Mouse (Mus musculus) cerebellum, postnatal 10 days (tissue): ENCODE data around the gene Gnmt.

ENCODE experiments used
- DNase-seq, 2 experiments: peaks; one replicate each; pipeline ENCODE4 v3.0.0; 2021; ENCODE audit warnings: mixed read lengths in 2 of 2

The Gnmt gene

DNA sequence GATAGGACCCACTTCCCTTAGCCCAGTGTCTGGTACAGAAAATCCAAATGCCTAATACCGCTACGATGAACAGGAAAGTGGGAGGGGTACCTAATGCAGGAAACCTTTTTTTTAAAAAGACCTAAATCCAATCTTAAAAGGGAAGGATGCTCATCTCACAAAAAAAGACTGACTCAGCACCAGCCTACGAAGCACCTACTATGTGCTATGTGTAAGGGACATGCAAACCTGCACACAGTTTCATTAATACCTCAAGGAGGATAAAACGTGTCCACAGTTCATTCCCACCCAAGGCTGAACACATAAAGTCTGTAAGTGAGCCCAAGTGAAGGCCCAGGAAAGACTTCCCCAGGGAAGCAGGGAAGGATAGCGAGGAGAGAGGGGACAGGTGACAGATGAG lies 26.5 kb downstream of the Gnmt start:
- no peak for DNase-seq

DNA sequence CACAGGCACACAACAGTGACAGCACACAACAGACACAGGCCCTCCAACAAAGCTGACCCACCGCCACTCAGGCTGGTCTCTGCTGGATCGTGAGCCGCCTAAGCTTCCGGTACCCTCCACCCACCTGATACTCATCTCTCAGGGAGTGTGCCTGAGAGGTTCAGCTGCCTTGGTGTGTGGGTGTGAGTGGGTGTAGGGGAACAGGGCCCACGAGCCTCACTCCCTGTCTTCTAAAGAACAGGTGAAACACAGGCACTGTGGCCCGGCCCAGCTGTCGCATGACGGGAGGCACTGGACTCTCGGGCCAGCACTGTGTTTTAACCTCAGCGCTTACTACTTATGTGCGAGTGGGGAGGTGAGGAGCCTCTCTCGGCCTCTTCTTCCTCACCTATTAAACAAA lies 26.9 kb downstream of the Gnmt start:
- no peak for DNase-seq

DNA sequence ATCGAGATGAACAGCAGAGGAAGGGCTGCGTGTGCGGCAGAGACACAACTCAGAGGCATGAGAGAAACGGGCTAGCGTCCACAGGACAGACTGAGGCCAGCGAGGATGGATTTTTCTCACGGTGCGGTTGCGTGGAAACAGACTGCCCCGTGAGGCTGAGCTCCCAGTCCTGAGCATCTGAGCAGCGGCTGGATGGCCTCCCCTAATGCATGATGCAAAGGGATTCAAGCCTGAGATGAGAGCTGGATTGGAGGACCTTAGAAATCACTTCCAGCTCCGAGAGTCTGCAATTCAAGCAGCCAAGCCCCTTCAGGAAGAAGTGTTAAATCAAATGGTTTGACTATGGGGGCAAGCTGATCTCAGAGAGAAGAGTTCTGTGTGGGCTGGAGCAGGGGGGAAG lies 27.5 kb downstream of the Gnmt start:
- no peak for DNase-seq

DNA sequence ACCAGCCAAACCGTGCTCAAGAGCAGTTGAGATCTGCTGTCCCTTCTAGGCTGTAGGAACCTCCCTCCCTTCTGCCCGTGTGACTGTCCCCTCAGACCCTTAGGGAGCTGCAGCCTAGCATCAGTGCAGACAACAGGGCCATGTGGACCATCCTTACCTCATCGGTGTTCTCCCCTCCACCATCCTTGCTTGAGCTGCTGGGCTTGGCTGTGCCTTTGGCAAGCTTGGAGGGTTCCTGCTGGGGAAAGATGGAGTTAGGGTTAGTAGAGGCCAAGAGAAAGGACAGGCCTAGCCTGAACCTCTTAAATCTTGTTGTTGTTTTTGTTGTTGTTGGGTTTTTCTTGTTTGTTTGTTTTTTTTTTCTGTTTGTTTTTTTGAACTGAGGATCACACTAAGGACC lies 29.1 kb downstream of the Gnmt start:
- peak; percentile 78 to 82 for DNase-seq

DNA sequence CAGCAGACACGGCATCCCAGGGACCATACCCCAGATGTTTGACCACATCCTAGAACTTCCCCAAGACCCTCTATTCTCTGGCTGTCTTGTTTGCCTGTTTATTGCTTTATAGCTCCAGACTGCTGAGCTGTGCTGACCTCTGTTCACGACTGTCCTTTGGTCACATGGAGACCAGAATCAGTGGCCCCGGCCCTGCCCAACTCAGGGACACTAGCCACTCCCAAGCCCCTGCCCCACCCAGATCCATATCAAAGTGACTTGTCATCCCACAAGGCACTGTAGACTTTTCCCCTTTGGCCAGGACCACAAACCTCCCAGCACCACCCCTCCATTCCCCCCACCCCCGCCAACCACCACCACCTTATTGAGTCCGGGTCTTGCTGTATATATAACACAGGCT lies 29.7 kb downstream of the Gnmt start:
- no peak for DNase-seq

DNA sequence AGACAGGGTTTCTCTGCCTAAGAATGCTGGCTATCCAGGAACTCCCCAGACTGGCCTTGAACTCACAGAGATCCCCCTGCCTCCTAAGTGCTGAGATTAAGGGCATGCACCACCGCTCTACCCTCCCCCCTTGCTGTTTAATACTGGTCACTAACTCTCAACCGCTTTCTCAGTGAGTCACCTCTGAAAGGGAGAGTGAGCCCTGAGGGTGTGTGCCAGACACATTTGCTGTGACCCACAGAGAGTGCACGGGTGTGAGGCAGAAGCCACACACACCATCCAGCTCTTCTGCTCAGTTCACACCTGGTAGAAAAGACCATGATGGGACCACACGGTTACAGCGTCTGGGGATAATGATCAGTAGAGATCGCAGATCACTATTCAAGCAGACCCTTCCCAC lies 30.5 kb downstream of the Gnmt start:
- DNase-seq = no peak

DNA sequence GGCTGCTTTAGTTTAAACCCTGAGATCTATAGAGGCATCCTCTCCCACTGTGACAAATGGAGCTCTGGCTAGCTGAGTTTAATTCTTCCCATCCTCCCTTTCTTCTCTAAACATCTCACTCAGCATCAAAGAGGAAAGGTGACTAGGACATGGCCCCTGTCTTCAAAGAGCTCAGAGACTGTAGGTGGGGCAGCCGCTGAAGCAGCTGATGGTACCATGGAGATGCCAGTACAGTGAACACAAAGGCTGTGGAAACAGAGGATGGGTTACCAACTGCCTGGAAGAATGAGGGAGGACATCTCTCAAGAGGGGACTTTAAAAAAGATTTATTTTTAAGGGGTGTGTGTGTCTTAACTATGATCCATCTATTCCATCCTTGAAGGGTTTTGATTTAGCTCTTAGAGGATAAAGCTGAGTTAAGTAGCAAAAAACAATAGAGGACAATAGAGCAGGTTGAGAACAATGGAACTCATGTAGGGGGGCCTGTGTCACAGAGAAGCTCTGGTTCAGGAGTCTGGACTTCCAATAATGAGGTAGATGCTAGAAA lies 34.4 kb downstream of the Gnmt start:
- no peak for DNase-seq

DNA sequence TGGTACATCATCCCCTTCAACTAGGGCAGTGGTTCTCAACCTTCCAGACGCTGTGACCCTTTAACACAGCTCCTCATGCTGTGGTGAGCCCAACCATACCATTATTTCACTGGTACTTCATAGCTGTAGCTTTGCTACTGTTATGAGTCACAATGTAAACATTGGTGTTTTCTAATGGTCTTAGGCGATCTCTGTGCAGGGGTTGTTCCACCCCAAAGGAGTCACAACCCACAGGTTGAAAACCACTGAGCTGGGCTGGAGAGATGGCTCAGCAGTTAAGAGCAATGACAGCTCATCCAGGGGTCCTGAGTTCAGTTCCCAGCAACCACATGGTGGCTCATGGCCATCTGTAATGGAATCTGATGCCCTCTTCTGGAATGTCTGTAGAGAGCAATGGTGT lies 37.6 kb downstream of the Gnmt start:
- DNase-seq = no peak

DNA sequence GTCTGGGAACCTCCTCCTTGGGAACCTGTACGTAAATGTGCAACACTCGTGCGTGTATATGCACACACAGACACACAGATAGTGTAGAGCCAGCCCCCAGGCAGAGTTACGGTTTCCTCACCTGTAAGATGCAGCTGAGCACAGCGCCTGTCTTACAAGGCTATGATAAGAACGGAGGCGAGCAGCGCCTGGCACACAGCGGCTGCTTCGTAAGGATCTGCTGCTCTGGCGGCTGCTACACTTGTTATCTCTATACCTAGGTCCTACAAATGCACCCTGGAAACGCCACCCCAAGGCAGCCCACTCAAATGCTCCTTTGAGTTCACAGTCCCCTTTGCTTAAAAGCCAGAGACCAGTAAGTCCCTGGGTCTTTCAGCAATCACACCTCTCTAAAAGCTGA lies 38.3 kb downstream of the Gnmt start:
- no peak for DNase-seq

DNA sequence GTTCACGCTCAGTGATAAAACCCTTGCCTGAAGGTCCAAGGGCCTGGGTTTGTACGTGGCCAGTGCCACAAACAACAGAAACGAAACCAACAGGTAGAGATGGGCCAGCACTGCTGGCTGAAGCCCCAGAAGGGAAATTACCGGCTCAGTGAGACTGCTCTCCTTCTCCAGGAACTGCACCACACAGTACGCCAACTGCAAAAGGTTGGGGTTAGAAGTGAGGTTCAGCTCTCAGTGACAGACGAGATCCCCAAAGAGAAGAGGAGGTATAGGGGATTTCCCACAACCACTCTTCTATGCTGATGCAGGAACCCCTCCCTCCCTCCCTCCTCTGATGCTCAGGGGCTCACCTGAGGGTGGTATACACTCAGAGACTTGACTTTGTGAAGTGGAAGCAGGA lies 43.1 kb downstream of the Gnmt start:
- no peak for DNase-seq

DNA sequence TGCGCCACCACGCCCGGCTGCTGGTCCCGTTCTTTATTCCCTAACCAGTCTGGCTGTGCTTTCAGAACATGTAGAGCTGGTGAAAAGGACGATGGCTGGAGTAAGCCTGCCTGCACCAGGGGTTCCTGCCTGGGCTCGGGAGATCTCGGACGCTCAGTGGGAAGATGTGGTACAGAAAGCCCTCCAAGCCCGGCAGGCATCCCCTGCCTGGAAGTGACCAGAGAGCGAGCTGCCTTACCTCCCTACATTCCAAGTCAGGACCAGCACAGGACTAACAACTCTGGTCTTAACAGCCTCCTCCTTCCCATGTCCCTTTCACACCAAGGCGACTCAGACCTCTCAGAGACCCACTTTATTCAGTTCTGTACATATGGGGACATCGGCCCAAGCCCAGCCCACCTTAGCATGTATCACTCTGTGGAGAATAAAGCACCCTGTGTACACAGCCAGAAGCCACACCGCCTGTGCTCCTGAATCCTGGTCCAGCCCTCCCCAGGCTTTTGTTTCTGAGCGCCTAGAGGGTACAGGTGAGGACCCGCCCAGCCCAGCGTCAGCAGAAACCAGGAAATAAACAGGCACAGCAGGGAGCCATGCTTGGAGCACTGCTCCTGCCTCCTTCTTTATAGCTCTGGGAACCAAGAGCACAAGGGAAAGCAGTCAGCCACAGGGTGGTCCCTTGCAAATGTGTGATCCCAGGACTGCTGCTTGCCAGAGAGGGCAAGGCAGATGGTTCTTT lies 46.1 kb downstream of the Gnmt start:
- DNase-seq = no peak

DNA sequence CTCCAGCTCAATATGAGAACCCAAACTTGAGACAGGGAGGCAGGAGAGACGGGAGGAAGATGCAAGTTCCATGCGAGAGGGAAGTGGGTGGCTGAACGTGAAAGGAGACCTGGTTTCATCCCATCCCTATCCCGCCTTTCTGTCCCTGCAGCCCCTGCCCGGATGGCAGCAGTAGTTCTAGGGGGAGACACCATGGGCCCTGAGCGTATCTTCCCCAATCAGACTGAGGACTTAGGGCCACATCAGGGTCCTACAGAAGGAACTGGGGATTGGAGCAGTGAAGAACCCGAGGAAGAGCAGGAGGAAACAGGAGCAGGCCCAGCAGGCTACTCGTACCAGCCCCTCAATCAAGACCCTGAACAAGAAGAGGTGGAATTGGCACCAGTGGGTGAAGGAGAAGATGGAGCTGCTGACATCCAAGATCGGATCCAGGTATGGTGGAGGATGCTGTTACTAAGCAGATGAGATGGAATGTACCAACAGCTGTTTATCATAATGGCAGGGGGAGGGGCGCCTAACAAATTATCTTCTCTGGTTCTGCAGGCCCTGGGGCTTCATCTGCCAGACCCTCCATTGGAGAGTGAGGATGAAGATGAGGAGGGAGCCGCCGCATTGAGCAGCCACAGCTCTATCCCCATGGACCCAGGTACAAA lies 47.4 kb downstream of the Gnmt start:
- peak in 1 of 2 experiments; percentile 47 for DNase-seq

DNA sequence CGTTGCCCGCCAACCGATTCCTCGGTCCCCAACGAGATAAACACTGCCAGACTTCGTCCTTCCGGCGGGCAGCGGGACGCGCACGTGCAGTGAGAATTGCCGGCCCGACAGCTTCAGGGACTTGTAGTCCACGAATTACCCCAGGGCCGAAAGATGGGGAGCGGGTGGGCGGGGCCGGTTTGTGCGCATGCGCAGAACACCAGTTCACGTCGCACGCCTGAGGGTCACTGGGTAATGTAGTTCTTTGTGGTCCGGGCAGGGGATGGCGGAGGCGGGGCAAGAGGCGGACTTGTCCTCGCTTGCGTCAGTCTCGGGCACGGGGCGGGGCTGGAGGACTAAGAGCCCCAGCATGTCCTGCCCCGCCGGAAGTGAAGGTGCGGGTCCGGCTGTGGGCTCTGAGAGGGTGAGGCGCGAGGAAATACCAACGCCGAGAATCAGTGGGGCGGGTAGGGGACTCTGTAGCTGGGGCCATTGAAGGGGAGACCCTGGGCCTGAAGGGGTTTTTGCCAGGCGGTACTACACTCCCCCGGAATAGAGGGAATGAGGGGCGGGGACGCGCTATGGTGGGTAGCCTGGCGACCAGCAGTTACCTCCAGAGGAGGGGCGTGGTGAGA lies 48.1 kb downstream of the Gnmt start, which contains the start of gene Klhdc3:
Gene Klhdc3, minus strand, starts transcription at position 155 of the 614 bp plus-strand sequence.
- peak; percentile 99 to 100 for DNase-seq

DNA sequence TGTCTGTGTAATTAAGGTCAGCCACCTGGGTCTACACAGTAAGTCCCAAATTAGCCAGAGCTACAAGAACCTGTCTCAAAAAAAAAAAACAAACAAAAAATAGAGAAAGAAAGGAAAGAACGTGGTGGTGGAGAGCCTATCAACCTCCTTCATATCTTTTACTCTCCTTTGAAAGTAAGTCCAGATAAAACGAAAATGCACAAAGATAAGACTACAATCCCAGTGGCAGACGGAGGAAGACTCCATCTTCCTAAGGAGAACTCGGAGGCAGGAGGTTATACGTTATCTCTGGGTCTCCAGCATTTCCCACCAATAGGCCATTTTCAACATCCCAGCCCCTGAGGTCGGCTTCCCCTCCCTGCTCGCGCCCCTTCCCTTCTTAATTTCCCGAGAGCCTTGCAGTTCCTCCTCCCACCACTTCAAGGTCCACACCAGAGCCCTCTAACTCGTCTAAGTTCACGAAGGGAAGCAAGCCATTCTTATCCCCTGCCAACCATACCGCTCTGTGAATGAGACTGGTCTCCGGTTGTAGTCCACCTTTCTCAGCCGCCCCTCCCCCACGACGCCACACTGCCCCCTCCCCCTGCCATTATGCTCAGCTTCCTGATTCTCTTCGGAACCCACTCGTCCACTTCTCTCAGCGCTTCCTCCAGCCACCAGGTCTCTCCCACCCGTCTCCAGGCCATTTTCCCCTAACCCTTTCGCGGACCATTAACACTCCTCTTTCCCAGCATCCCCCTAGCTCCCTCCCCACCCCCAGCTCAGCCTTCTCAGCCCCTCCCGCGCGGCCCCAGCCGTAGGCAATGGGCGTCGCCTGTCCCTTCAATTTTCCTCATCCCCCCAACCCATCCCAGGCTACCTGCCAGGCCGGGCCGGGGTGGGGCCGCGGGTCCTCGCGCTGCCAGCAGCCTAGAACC lies 48.9 kb downstream of the Gnmt start:
- peak; percentile 87 to 89 for DNase-seq

DNA sequence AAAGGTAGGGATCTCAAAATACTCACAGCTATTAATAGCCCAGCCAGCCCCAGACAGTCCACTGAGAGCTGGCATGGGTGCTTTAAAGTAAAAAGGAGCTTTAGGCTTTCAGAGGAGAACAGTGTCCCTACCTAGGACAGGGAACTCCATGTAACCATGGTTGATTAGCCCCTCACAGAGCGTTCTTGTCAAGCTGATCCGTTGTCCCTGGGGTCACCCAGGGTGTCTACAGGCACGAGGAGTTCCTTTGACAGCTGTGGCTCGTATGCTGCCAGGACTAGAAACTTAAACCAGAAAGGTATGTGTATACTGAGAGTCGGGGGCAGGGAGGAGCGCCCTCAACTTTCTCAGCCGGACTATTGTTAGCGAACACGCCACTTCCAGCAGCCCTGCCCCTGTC lies 50.1 kb downstream of the Gnmt start:
- no peak for DNase-seq

DNA sequence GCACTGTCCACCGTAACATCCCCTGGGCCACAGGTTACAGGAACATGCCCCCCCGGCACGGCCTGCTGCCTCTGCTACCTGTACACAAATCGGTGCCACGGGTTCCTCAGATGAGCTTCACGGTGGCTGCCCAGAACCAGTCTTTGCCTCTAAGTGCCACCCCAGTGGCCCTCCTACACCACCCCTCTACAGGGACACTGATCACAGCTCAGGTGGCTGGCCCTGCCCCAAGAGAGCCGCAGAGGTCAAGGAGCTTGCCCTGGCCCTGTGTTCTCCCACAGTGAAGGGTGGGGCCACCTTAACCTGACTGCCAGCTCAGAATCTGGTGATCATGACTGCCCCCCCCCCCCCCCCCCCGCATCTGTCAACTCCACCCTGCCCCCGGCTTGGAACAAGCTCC lies 50.6 kb downstream of the Gnmt start, which contains the start of gene Mea1:
Gene Mea1, plus strand, starts transcription at position 378 of the 400 bp plus-strand sequence.
- peak in 1 of 2 experiments; percentile 41 for DNase-seq
